Mouse (Mus musculus) liver (tissue): ENCODE results near the gene Vmn1r85.

Experiments
- DNase-seq: peaks from one replicate; pipeline ENCODE4 v3.0.0-alpha.2; 2020; ENCODE audit warnings: mixed read lengths

Vmn1r85 gene

DNA sequence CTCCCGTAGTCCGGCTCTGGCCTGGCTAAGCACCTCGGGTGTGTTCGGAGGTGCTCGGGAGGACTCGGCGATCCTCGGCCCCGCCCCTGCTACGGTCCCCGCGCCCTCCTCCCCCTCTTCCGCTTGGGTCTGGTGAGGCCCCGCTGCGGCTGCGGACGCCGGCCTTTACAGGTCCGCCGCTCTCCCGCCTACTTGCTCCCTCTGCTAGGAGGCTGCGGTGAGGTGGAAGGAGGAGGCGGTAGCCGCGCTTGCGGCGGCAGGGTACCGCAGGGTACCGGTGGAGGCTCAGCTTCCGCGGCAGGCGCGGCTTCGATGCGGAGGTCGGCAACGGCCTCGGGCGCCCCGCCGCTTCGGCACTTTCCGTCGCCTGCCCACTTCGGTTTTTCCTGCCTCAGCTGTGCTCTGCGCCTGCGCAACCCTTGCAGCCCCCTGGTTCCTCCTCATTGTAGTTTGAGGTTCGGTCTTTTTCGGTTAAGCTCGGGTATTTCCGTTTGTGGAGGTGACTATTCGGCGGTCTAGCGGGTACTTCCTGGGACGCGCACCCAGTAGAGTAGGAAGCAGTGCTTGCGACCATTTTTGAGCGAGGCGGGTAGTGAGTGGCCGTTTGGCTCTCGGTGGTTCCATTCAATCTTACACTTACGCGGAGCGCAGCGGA, 56.9 kb downstream of the Vmn1r85 start, which contains the start of gene Ube2m:
TSS of gene Ube2m (minus strand) at position 375 of the 655 bp plus-strand sequence.
- DNase-seq, result peak; percentile 97

GRCm38 (mm10) chr7:13037366-13037765, 57.6 kb downstream of the Vmn1r85 start:
- no peak for DNase-seq

- no peak for DNase-seq
Observed at GRCm38 (mm10) chr7:13036806-13037205, 58.2 kb downstream of the Vmn1r85 start.

DNA sequence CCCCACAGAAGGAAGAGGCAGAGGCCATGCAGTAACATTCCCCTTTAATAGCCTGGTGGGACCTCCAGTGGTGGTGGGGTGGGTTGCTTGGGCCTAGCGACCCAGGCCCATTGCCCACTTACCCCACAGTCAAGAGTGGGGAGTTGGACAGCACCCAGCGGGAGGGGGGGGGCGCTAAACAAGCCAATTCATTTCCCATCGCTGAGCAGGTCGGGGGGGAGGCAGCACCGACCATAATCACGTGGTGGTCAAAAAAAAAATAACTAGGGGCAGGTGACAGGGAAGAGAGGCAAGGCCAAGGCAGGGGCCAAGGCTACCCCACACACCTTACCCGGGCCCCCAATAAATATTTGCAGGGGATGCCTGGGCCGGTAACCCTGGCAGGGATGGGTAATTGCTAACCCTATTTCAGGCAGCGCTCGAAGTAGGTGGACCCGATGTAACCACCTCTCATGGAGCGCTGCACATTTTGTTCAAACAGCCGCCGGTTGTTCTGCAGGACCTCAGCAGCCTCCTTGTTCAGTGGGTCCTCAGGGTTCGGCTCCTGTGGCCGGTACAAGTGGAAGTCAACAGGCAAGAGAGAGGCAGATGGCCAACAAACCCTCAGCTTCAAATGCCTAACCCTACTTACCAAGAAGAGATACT, 59.6 kb downstream of the Vmn1r85 start:
- no peak for DNase-seq

DNA sequence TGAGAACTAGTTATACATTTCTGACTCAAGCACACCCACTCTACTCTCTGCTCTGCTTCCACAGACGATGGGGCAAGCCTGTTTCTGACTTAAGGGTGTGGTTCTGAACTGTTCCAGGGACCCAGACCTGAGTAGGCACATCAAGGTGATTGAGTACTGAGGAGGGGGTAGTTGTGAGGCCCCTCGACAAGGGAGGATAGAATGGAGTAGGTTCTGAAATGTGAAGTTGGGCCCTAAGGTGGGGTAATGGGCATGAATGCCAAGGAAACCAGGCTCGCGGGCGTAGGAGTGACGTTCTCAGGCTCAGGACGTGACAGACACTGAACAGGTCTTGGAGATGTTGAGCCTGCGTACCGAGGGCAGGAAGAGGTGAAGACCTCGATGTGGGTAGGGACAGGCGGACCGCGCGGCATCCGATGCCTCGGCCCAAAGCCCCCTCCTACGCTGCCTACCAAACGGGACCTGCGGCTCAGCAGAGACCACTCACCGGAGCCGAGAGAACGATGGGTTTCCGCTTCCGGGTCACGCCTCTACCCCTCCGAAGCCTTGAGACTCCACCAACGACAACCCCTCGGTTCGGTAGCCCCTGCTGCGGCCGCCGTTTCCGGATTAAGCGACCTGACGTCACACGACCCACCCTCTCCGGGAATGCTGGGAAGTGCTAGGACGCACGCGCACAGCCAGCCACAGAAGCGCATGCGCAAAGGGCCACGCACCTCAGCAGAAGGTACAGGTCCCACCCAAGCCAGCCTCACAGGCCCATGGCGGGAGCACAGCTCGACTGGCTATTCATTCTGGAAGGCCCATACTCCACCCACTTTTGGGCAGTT, 60.6 kb downstream of the Vmn1r85 start, which contains the start of gene Chmp2a:
TSS of gene Chmp2a (minus strand) at position 660 of the 830 bp plus-strand sequence.
- DNase-seq, result peak; percentile 98

DNA sequence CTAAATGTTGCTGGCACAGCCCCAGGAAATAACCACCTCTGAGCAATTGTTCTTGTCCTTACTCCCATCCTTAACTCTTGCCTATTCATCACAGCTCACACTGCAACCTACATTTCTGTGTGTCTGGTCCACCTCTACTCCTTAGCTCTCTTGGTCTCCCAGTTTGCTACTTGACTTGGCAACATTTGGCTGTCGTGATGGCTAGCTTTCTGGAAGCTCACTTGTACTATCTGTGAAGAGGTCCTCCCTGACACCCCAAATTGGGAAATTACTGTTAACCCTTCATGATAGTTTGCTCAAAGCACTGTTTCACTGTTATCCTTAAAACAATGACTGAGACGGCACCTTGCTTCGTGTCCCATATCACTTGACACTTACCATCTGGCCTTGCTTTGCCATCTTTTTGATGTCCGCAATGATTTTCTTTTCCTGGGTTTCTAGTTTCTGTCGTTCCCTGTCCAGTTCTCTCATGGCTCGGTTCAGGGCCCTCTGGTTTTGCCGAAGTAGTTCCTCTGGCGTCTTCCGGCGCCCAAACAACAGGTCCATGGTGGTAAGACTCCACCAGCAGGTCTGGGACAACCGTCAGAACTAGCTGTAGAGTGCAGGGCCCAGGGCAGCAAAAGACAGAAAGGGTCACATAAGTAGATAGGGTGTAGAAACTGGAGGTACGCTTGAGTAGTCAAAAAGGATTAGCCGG, 61.4 kb downstream of the Vmn1r85 start:
- DNase-seq, result no peak
